Mouse (Mus musculus) retina, adult 2 months (tissue): Measurements from ENCODE around the gene Eno4.

ENCODE experiments used
- DNase-seq: peaks from one replicate; pipeline ENCODE4 v3.0.0-alpha.2; 2012; ENCODE audit warnings: low read depth, low spot score

Gene Eno4

DNA sequence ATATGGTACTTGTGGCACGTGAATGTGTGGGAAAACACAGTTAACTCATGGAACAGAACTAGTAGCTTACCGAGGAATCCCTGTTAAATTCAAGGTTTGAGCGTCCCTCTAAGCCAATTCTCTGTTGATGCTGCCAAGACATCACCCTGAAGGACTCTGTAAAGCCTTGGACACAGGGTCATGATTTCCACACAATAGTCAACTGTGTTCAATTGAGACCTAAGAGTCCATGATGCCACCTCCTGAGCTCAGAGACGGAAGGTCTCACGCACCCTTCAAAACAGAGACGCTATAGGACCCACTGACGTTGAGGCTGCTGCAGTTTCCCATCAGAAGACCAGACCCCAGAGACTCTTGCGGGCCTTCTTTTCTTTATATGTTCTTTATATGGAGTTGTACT lies 30.9 kb downstream of the Eno4 start:
- no peak for DNase-seq

DNA sequence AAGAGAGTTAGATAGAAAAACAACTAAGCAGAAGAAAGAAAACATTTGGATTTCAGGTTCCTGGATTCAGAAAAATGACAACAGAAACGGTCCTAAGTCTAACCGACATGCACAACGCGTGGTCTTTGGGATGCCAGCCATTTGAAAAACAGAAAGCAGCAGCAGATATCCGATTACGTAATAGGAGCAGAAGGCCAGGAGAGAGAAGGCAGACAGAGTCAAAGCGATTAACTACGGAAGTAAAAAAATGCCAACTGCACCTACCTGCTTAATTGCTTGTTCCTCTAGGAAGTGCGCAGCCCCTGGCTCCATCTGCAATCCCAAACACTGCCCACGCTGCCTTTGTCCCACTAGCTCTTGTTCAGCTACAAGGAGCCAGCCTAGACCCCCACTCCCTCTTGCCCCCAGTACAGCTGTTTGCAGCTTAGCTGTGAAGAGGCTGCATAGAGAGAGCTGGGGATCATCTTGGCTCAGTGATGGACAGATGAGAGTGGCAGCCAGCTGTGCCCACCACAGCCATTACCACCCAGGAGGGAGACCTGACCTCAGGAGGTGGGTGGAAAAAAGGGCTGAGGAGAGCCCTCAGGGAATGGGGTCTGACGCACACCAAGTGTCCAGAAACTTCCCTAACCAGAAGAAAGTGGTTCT lies 32.1 kb downstream of the Eno4 start:
- no peak for DNase-seq

DNA sequence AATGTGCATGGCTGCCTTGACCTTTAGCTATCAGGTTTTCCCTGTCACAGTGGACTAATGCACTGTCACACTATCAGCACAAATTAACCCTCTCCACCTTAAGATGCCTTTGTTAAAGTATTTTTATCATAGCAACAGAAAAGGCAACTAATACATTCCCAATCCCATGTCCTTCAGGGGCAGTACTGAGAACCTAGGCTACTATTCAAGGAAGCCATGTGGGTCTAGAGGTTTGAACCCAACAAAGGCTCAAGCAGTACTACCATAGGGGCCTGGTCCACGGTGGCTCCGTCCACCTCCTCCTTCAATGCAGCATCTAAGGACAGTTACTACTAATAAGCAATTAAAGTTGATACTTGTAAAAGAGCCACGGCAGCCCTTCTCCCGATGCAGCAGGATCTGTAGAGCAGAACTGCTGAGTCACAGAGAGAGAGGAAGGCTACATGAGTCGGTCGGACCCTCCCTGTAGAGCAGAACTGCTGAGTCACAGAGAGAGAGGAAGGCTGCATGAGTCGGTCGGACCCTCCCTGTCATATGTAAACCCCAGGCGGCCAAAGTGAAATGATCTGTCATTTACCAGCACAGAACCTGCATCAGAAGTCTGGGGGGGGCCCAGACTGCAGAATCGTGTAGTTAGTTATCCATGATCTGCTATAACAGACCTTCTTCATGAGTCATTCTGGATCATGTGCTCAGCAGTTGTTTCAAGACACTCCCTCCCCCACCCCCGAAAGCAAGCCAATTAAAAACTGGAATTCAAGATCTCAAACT lies 35.4 kb downstream of the Eno4 start:
- no peak for DNase-seq

DNA sequence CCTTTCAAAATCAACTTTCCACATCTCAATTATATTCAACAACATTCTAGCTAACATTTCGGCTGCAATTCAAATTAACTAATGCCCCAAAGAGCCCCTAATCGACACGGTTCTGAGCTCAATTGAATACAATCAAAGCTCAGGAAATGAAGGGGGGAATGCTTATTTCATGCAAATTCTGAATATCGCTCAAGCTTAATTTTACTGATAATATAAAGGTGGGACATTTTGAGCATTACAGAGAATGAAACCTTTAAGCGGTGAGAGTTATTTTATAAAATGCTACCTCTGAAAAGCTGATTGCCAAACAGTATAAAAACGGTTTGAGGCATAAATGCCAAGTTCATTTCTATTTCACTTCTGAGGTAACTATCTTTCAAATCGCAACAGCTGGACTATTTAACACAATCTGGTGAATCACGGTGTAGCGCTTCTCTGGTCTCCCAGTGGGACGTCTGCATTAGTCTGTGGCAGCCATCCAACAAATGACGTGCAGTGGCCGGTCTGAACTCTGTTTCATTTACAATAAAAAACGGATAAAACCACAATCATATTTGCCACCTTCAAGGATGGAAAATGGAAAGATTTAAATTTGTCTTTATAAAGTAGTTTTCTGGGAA lies 36.3 kb downstream of the Eno4 start:
- DNase-seq, result no peak

DNA sequence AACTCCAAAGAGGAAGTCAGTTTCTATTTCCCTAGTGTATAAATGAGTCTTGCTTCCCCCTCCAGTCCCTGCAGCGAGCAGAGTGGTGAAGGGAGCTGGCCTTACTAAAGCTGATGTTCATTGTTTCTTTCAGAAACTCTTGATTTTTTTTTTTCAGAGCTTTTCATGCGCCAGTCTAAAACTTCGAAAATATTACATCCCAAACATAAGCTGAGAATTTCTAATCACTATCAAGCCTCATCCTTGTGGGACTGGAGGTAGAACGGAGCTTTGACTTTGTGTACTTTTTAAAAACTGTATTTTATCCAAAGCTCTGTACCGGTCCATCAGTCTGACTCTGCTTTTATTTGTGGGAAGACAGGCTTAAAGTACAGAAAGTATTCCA lies 36.8 kb downstream of the Eno4 start:
- DNase-seq, result no peak

DNA sequence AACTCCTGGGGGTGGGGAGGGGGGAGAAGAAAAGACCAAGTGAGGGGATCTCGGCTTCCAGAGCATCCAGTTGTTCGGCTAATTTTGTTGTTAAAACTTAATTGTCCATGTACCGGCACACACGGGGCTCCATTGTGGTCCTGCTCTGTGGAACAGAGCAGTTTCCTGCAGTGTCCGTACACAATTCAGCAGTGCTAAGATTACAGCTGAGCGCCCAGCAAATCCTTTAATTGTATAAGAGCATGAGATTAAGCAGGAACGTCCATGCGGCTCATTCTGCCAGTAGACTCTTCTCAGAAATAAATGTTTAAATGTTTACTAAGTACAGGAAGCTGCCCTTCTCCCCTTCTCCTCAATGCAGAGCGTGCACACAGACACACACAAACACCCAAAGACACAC lies 38.3 kb downstream of the Eno4 start:
- DNase-seq, result peak; percentile 46

DNA sequence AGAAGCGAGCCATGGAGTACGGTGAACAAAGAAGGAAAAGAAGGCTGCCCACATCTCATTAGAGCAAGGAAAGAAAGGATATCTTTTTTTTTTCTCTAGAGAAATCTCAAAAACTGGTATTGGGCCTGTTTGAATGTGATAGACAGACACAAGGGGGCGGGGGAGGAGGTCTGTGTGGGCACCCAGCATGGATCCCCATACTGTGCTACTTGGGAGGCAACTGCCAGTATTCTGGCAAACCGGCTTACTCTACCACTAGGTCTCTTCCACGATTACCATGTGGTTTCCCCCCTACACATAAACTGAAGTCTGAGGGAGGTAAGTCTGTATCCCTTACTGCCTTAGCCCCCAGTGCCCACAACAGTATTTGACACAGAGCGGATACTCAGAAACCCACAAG lies 59.6 kb downstream of the Eno4 start:
- DNase-seq, result no peak

DNA sequence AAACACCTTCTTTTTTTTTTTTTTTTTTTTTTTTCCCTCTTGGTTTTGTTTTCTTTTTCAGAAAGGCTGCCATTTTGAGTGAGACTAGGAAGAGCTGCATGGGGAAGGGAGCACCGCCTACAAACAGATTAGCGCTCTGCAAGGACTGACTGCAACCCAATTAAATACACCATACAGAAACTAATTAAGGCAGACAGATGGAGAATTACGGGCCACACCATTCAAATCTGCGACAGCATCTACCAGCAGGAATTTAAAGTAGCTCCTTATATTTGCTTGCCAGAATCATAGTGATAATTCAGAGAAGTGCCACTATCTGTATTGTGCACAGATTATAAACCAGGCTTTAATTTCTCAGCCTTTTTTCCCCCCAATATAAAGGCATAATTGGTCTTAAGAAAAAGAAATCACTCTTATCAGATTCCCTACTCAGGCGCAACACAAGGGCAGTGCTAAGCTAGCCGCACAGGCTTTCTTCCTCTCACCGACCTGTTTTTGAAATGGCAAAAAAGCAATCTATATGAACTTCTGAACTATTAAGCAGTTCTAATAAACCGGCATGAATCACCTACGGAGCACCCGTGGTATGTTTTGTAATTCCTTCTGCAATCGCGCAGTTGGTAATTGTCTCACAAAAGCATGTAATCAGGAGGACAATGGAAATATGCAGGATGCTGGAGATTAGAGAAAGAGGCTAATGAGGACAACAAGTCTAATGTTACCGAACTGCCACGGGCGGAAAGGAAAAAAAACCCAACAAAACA lies 63.5 kb downstream of the Eno4 start:
- no peak for DNase-seq

DNA sequence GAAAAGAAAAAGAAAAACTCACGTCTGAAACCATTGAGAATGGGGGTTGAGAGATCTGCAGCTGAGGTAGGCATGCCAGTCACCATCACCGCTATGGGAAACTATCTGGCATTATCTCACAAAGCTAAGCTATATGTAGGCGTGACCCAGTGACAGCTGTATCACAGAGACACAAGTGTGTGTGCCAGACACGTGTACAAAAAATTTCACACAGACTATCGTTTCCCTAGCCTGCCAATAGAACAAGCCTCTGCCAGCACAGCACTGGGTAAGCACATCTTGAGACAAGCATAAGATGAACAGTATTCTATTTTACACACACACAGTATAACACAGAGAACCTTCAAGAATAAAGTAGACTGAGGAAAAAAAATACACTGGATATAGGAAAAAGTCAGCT lies 67.6 kb downstream of the Eno4 start:
- no peak for DNase-seq
